Mouse (Mus musculus) large intestine, adult 2 months (tissue): ENCODE data around the gene Myo5a. TPM values are rescaled to one million over a fixed set of nuclear protein-coding genes. Genes with fewer than 3 reads are reported as not detected.
"Not testable (repeated sequence)": the region's sequence is repeated elsewhere in the genome, so short reads cannot be mapped to it uniquely, and the experiment has no call there.

Source experiments
- DNase-seq: peaks from one replicate; pipeline ENCODE4 v3.0.0-alpha.2; 2012; ENCODE audit warnings: low read depth, low spot score
- WGBS: fragments of 180-500 bp; shearing (Covaris S2); methylation state at CpG from one replicate; pipeline ENCODE4 v1.1.7; 2018; 5-methylcytosine and 5-hydroxymethylcytosine counted together
- polyA plus RNA-seq: library from polyadenylated mRNA; depleted of rRNA; stranded (reverse); fragments of >200 nt; gene quantifications from 2 replicates; pipeline ENCODE4 v1.2.3, GENCODE M21; 2012

The Myo5a gene
- polyA plus RNA-seq, 1 experiment = 1.5 TPM

GRCm38 (mm10) chr9:75238179-75238578, 167.4 kb downstream of the Myo5a start:
- no peak for DNase-seq
- 79% methylated on average over 3 of the region's 3 CpGs for WGBS

- WGBS = 38% methylated on average over 6 of the region's 6 CpGs
- no peak for DNase-seq
Measured at GRCm38 (mm10) chr9:75243052-75243451, 172.2 kb downstream of the Myo5a start.

GRCm38 (mm10) chr9:75243730-75244406, 173.1 kb downstream of the Myo5a start:
- 9% methylated on average over 5 of the region's 5 CpGs for WGBS
- no peak for DNase-seq

- WGBS = 60% methylated on average over 4 of the region's 4 CpGs
- DNase-seq = no peak
Measured at GRCm38 (mm10) chr9:75244527-75244926, 173.7 kb downstream of the Myo5a start.

GRCm38 (mm10) chr9:75246080-75246930, 175.5 kb downstream of the Myo5a start:
- 87% methylated on average over 13 of the region's 13 CpGs for WGBS
- DNase-seq = no peak

- no peak for DNase-seq
- WGBS = 76% methylated on average over 6 of the region's 6 CpGs
Measured at GRCm38 (mm10) chr9:75247870-75248269, 177.1 kb downstream of the Myo5a start.

- no peak for DNase-seq
- WGBS = 49% methylated on average over 1 of the region's 1 CpGs
Measured at GRCm38 (mm10) chr9:75248359-75248758, 177.5 kb downstream of the Myo5a start.

- DNase-seq = no peak
Measured at GRCm38 (mm10) chr9:75248874-75249273, 178.1 kb downstream of the Myo5a start.

- WGBS = 73% methylated on average over 6 of the region's 6 CpGs
- DNase-seq = not testable (repeated sequence)
Measured at GRCm38 (mm10) chr9:75253158-75253557, 182.3 kb downstream of the Myo5a start.

- DNase-seq = no peak
- WGBS = 60% methylated on average over 3 of the region's 3 CpGs
Measured at GRCm38 (mm10) chr9:75253766-75254165, 183.0 kb downstream of the Myo5a start.

- DNase-seq = no peak
Measured at GRCm38 (mm10) chr9:75254196-75254955, 183.6 kb downstream of the Myo5a start.

GRCm38 (mm10) chr9:75255820-75256545, 185.2 kb downstream of the Myo5a start:
- DNase-seq = no peak
- WGBS = 79% methylated on average over 14 of the region's 14 CpGs

More at GRCm38 (mm10) chr9:75254196-75254955, 183.6 kb downstream of the Myo5a start:
- WGBS = 64% methylated on average over 13 of the region's 13 CpGs

GRCm38 (mm10) chr9:75258792-75259191, 188.0 kb downstream of the Myo5a start:
- 46% methylated on average over 4 of the region's 4 CpGs for WGBS
- DNase-seq = no peak

- 91% methylated on average over 4 of the region's 4 CpGs for WGBS
- no peak for DNase-seq
Measured at GRCm38 (mm10) chr9:75259656-75260055, 188.8 kb downstream of the Myo5a start.

- WGBS = 50% methylated on average over 8 of the region's 8 CpGs
- no peak for DNase-seq
Measured at GRCm38 (mm10) chr9:75261332-75261872, 190.6 kb downstream of the Myo5a start.

- no peak for DNase-seq
- WGBS = 73% methylated on average over 8 of the region's 8 CpGs
Measured at GRCm38 (mm10) chr9:75262235-75262826, 191.5 kb downstream of the Myo5a start.

- peak; percentile 82 for DNase-seq
- WGBS = 30% methylated on average over 3 of the region's 3 CpGs
Measured at GRCm38 (mm10) chr9:75264008-75264718, 193.3 kb downstream of the Myo5a start.

- 34% methylated on average over 6 of the region's 6 CpGs for WGBS
- DNase-seq = no peak
Measured at GRCm38 (mm10) chr9:75267147-75267546, 196.3 kb downstream of the Myo5a start.
